Mouse (Mus musculus) hindbrain, embryonic 10.5 days (tissue): ENCODE measurements around the gene I830077J02Rik. TPM values are rescaled to one million over a fixed set of nuclear protein-coding genes. Genes with fewer than 3 reads are reported as not detected.

Experiments used
- DNase-seq: peaks from one replicate; pipeline ENCODE4 v3.0.0-alpha.2; 2017; ENCODE audit warnings: low spot score
- H3K27ac ChIP-seq: fragments of 300-500 bp; sonication (generic); 2 replicates; pipeline ENCODE4 v1.5.1; 2016; ENCODE audit warnings: mild to moderate bottlenecking, moderate library complexity
- H3K27me3 ChIP-seq: fragments of 300-500 bp; sonication (generic); 2 replicates; pipeline ENCODE4 v1.6.1; 2016; ENCODE audit warnings: mild to moderate bottlenecking; ENCODE audit not compliant: poor library complexity, insufficient read depth, severe bottlenecking
- H3K36me3 ChIP-seq: fragments of 300-500 bp; sonication (generic); 2 replicates; pipeline ENCODE4 v1.6.1; 2016; ENCODE audit warnings: mild to moderate bottlenecking, moderate library complexity
- H3K4me1 ChIP-seq: fragments of 300-500 bp; sonication (generic); replicated peaks from 2 replicates; pipeline ENCODE4 v1.6.1; 2016; ENCODE audit warnings: mild to moderate bottlenecking
- H3K4me3 ChIP-seq: fragments of 300-500 bp; sonication (generic); 2 replicates; pipeline ENCODE4 v1.5.1; 2016; ENCODE audit warnings: mild to moderate bottlenecking, moderate library complexity
- H3K9me3 ChIP-seq: fragments of 300-500 bp; sonication (generic); 2 replicates; pipeline ENCODE4 v1.6.1; 2016; ENCODE audit warnings: mild to moderate bottlenecking, moderate library complexity
- WGBS: fragments of 180-500 bp; shearing (Covaris S2); methylation state at CpG from one replicate; pipeline ENCODE4 v1.1.7; 2016; 5-methylcytosine and 5-hydroxymethylcytosine counted together
- polyA plus RNA-seq: library from polyadenylated mRNA; unstranded; fragments of >200 nt; fragmentation: Nextera tagmentation; extraction: Ambion mirVana; gene quantifications from 2 replicates; pipeline ENCODE4 v1.2.1, GENCODE M21; 2016

Gene I830077J02Rik
- polyA plus RNA-seq, 1 experiment from 2014 or later: 0.65 TPM

DNA sequence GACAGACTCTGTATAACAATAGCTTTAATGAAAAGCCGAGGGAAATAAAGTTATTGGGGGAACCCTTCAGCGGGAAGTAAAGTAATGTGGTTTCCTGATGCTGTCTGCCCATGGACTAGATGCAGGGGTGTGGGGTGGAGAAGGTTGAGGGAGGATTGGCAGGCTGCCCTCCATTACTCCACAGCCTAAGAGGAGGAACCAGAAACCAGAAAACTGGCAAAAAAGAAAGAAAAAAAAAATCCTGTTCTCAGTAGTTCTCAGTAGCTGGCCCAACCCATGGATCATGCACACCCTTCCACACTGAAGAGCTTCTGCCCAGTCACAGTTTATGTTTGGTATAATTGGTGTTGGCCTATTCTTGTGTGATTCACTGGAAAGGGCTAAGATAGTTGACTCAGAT, 34.1 kb downstream of the I830077J02Rik start:
- DNase-seq: no peak
- no peaks in the 10 kb centered on the region for H3K36me3 ChIP-seq
- 0 out of 2 replicates have a peak, but pooled peaks cover 4% of the 10 kb centered on the region for H3K4me1 ChIP-seq
- 91% methylated on average over 2 of the region's 2 CpGs for WGBS
- no peak overlapping the region for H3K4me3 ChIP-seq
- H3K27ac ChIP-seq: no peak overlapping the region
- no peaks in the 10 kb centered on the region for H3K9me3 ChIP-seq
- H3K27me3 ChIP-seq: no peaks in the 10 kb centered on the region

DNA sequence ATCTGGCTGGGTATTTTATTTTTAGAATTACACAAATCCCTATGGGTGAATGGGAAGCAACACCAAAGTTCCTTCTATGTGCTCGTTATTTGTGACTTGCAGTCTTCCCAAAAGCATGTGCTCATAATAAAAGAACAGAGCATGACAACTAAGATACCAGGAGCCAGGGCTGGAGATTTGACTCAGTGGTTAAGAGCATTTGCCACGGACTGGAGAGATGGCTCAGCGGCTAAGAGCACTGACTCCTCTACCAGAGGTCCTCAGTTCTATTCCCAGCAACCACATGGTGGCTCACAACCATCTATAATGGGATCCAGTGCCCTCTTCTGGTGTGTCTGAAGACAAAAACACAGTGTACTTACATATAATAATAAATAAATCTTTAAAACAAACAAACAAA, 35.7 kb downstream of the I830077J02Rik start:
- Histone ChIP-seq H3K27ac (no peak overlapping the region), H3K4me1 (0 out of 2 replicates have a peak, but pooled peaks cover 4% of the 10 kb centered on the region), H3K27me3 (no peaks in the 10 kb centered on the region), H3K36me3 (no peaks in the 10 kb centered on the region), H3K4me3 (no peak overlapping the region), H3K9me3 (no peaks in the 10 kb centered on the region)
- WGBS: 80% methylated on average over 3 of the region's 3 CpGs
- DNase-seq: no peak

DNA sequence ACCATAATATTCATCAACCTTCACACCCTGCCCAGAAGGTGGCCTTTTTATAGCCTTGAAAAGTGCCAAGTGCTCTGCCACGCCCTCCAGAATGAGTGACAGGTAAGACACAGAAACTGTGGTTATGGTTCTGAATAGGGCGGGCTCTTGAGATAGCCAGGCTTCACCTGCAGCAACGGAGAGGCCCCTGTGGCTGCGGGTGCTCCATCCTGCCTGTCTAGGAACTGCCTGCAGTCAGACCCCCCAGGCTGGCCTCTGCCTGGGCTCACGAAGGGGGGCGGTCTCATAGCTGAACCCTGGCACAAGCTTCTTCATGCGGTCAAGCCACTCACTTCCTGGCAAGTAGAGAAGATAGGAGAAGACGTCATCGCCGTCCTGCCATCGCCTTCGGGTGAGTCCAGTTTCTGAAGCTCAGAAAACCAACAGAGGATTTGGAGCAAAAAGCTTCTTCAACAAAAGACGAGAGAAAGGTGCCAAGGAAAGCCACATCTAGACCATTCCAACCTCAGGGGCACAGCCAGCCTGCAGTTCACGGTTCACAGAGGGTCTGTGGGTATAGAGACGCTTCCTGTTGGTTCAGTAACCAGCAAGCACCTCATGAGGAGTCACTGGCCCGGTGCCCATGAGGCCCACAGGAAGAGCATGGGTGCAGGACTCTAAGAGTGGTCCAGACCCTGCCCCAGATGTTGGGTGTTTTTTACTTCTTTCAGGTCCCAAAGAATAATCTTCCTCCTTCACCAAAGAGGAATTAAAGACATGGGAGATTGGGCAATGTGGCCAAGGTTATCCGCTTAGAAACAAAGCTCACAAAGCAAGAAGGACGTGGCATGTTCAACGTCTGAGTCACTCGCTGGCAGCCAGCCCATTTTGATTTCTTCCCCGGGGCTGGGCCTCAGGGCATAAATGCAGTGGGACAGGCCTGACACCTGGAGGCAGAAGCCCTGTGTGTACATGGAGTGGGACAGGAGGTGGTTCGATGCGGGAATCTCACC, 37.6 kb downstream of the I830077J02Rik start:
- Histone ChIP-seq H3K4me1 (0 out of 2 replicates have a peak, but pooled peaks cover 4% of the 10 kb centered on the region), H3K9me3 (no peaks in the 10 kb centered on the region), H3K4me3 (no peak overlapping the region), H3K36me3 (no peaks in the 10 kb centered on the region), H3K27ac (no peak overlapping the region), H3K27me3 (no peaks in the 10 kb centered on the region)
- DNase-seq: no peak
- WGBS: 87% methylated on average over 23 of the region's 23 CpGs

DNA sequence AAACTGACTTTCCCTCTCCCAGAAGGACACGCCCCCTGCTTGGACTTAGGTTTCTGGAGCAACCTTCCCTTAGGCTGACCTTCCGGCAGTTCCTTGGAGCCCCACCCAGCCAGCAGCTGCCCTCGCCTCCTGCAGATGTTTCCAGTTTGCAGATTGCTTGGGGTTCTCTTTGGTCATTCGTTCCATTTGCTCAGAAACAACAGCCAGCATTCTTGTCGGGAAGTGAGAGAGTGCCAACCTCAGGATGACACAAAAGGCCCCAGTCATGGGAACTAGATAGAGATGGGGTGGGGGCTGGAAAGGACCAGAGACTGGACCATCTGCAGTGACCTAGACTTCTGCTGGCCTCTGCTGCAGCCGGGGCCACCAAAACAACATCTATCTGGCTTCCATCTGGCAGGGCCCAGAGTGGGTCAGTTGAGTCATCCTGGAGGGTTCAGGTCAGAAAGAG, 38.5 kb downstream of the I830077J02Rik start:
- no peaks in the 10 kb centered on the region for H3K27me3 ChIP-seq
- 53% methylated on average over 6 of the region's 6 CpGs for WGBS
- no peak overlapping the region for H3K27ac ChIP-seq
- no peak for DNase-seq
- H3K9me3 ChIP-seq: no peaks in the 10 kb centered on the region
- H3K4me3 ChIP-seq: no peak overlapping the region
- 0 out of 2 replicates have a peak, but pooled peaks cover 4% of the 10 kb centered on the region for H3K4me1 ChIP-seq
- no peaks in the 10 kb centered on the region for H3K36me3 ChIP-seq

DNA sequence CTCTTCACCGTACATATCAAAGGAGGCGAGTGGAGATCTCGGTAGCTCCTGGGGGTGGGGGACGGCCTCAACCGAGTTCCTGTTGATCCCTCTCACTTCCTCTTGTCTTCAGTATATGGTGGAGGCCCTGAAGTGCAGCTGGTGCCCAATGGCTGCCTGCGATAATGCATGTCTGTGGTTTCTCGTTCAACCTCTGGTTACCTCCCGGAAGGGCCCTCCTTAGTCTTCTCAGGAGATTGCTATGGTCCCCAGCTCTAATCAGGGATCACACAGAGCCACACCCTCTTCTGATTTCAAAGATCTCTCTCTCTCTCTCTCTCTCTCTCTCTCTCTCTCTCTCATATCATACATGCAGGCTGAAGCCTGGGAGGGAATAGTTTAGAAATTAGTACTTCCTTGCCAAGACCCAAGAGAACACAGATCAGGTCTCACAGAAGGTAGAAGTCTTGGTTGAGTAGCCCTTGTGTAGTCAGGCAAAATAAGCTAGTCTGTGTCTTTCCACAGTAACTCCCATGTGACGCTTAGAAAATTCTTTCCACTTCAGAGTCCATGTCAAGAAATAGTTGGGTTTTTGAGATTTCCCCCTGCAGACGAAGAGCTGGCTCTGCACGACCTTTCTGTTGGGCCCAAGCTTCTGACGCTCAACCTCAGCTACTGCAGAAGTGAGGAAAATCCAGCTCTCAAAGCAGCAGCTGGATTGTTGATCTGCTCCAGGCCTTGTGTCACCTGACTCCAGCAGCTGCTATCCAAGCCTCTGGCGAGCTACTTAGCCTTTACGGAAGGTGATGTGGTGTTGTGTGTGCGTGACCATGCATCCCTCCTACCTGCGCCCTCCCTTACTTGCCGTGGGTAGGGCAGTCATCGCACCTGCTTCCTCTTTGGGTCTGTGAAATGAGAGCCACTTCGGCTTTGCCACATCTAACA, 39.6 kb downstream of the I830077J02Rik start:
- no peak overlapping the region for H3K27ac ChIP-seq
- no peak overlapping the region for H3K4me3 ChIP-seq

DNA sequence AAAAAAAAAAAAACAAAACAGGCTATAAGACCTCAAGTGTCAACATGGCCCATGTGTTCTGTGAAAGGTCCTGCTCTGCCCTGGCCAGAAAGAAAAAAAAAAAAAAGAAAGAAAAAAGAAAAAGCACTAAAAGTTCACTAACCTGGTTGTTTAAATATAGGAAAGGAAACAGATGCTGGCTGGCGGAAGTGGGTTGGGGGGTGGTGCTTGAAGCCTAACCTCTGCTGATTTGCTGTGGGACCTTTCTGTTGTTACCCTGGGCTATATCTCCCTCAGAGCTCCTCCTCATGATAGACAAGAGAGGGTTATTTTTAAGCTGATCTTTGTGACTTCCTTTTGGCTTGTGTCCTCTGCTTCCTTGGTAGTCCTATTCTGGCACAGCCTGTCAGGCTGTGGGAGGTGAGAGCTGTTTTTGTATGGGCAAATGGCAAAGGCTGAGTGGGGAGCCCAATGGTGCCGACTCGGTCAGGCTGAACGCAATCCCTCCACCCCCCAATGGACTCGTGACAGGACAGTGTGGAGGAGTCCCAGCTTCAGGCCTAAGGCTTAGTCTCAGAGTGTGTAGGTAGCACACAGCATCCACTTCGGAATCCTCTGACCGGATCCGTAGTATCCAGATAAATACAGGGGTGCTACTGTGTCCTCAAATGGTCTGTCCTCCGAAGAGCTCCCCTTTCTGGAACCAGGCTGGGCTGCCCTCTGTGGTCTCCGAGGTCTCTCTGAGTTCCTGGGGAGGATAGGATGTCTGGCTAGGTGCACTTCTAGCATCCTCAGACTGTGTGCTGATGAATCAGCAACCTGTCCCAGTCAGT, 40.5 kb downstream of the I830077J02Rik start:
- DNase-seq: no peak
- 81% methylated on average over 10 of the region's 10 CpGs for WGBS
- Histone ChIP-seq H3K4me3 (no peak overlapping the region), H3K27me3 (no peaks in the 10 kb centered on the region), H3K4me1 (0 out of 2 replicates have a peak, but pooled peaks cover 4% of the 10 kb centered on the region), H3K36me3 (no peaks in the 10 kb centered on the region), H3K27ac (no peak overlapping the region), H3K9me3 (no peaks in the 10 kb centered on the region)

More for the DNA sequence above, 39.6 kb downstream of the I830077J02Rik start:
- H3K4me1 ChIP-seq: 0 out of 2 replicates have a peak, but pooled peaks cover 4% of the 10 kb centered on the region
- H3K9me3 ChIP-seq: no peaks in the 10 kb centered on the region
- WGBS: 86% methylated on average over 19 of the region's 19 CpGs
- no peaks in the 10 kb centered on the region for H3K36me3 ChIP-seq
- H3K27me3 ChIP-seq: no peaks in the 10 kb centered on the region
- DNase-seq: no peak

DNA sequence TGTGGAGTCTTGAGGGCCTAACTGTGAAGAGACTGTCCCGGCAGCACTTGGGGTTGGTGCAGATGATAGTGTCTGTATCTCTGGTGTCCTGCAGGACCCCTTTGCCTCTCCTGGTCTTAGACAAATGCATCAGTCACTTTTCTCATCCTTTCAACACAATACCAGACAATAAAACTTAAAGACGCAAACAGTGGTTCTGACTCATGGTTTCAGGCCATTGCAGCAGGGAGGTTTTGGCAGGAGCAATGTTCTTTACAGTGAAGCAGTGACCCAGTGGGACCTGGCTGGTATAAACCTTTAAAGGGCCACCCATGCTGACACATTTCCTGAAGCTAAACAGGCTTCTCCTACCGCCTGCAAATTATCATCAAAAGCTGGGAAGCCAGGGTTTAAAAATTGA, 41.3 kb downstream of the I830077J02Rik start:
- no peak for DNase-seq
- Histone ChIP-seq H3K36me3 (no peaks in the 10 kb centered on the region), H3K4me1 (0 out of 2 replicates have a peak, but pooled peaks cover 4% of the 10 kb centered on the region), H3K27me3 (no peaks in the 10 kb centered on the region), H3K9me3 (no peaks in the 10 kb centered on the region), H3K27ac (no peak overlapping the region), H3K4me3 (no peak overlapping the region)
- 84% methylated on average over 3 of the region's 3 CpGs for WGBS

DNA sequence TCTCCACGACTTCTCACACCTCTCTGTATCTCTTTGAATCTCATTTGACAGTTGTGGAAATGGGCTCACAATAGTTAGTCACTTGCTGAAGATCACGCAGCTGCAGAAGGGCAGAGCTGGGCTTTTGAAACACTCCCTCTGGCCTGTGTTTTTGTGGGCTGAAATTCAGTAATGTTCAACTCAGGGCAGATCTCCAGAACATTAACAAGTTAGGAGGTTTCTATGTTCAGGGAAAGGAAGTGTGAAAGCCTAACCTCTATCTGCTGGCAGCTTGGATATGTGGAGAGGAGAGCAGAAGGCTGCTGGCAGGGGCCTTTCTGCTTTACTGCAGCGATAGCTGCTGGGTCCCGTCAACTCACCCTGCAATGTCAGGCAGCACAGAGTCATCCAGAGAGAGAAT, 42.2 kb downstream of the I830077J02Rik start:
- 0 out of 2 replicates have a peak, but pooled peaks cover 4% of the 10 kb centered on the region for H3K4me1 ChIP-seq
- no peak overlapping the region for H3K4me3 ChIP-seq
- no peak overlapping the region for H3K27ac ChIP-seq
- no peak for DNase-seq
- H3K9me3 ChIP-seq: no peaks in the 10 kb centered on the region
- no peaks in the 10 kb centered on the region for H3K27me3 ChIP-seq
- H3K36me3 ChIP-seq: no peaks in the 10 kb centered on the region
- WGBS: 76% methylated on average over 4 of the region's 4 CpGs

DNA sequence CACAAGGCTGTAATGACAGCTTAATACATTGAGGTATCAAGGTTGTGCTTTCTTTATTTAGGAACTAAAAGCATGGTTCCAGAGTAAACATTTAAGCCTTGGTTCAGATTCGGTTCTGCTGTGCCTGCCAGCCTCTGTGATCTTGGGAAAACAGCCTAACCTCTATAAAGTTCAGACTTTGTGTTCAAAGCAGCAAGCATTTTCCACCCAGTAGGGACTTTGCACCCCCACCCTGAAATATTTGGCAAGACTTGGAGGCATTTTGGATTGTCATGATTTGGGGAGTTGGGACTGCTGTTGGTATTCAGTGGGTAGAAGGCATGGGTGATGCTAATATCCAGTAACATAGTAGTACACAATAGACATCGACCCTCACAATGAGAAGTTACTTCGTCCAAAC, 43.5 kb downstream of the I830077J02Rik start:
- H3K27me3 ChIP-seq: no peaks in the 10 kb centered on the region
- H3K4me1 ChIP-seq: 0 out of 2 replicates have a peak, but pooled peaks cover 2% of the 10 kb centered on the region
- 82% methylated on average over 3 of the region's 3 CpGs for WGBS
- no peaks in the 10 kb centered on the region for H3K36me3 ChIP-seq
- H3K27ac ChIP-seq: no peak overlapping the region
- H3K9me3 ChIP-seq: no peaks in the 10 kb centered on the region
- H3K4me3 ChIP-seq: no peak overlapping the region
- DNase-seq: no peak

DNA sequence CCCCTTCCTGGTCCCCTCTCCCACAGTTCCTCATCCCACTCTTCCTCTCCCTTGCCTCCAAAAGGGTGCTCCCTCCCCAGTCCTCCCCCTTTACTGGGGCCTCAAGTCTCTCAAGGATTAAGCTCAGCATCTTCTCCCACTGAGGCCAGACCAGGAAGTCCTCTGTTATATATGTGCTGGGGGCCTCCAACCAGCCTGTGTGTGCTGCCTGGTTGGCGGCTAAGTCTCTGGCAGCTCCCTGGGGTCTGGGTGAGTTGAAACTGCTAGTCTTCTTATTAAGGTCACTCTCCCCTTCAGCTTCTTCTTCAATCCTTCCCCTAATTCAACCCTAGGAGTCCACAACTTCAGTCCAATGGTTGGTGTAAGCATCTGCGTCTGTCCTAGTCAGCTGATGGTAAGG, 49.4 kb downstream of the I830077J02Rik start:
- no peaks in the 10 kb centered on the region for H3K9me3 ChIP-seq
- H3K36me3 ChIP-seq: no peaks in the 10 kb centered on the region
- WGBS: 93% methylated on average over 2 of the region's 2 CpGs
- DNase-seq: no peak
- no peaks in the 10 kb centered on the region for H3K27me3 ChIP-seq
- no peak overlapping the region for H3K27ac ChIP-seq
- no peak overlapping the region for H3K4me3 ChIP-seq
- H3K4me1 ChIP-seq: no peaks in the 10 kb centered on the region

DNA sequence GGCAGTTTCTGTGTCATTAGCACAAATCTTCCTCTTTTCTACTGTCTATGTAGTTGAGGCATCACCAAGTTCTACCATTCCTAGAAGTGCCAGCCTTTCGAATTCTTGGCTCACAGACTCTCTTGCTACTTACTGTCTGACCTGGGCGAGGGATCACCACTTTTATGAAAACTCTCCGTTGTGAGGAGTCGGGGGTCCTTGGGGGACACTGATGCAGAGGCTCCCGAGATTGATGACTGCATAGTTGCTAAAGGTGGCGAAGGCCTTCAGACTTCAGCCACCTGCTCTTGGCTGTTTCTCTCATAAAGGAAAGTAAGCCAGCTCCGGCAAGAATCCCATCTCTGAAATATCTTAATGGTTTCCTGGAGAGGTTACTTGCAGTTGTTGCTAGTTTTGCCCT, 50.4 kb downstream of the I830077J02Rik start:
- H3K9me3 ChIP-seq: no peaks in the 10 kb centered on the region
- H3K4me1 ChIP-seq: no peaks in the 10 kb centered on the region
- 92% methylated on average over 7 of the region's 7 CpGs for WGBS
- H3K27ac ChIP-seq: no peak overlapping the region
- no peak overlapping the region for H3K4me3 ChIP-seq
- no peak for DNase-seq
- H3K36me3 ChIP-seq: no peaks in the 10 kb centered on the region
- no peaks in the 10 kb centered on the region for H3K27me3 ChIP-seq

DNA sequence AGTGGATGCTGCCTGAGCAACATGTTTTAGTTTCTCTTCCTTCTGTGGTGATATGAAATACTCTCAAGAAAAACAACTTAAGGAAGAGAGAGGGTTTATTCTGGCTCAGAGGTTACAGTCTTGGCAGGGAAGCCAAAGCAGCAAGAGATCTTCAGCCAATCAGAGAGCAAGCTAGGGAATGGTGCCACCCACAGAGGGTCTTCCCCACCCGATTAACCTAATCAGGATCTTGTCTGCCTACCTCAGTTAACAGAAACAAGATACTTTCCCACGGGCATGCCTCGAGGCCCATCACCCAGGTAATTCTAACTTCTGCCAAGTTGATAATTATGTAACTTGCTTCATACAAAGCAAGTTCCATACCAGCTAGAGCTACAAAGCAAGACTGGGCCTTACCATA, 52.0 kb downstream of the I830077J02Rik start:
- Histone ChIP-seq H3K36me3 (no peaks in the 10 kb centered on the region), H3K4me1 (0 out of 2 replicates have a peak, but pooled peaks cover 4% of the 10 kb centered on the region), H3K27ac (no peak overlapping the region), H3K4me3 (no peak overlapping the region), H3K27me3 (no peaks in the 10 kb centered on the region), H3K9me3 (no peaks in the 10 kb centered on the region)
- WGBS: 85% methylated on average over 3 of the region's 3 CpGs
- no peak for DNase-seq
